ENCODE assay signal across 9 mouse cellular contexts in genomic region chr8:111185472-111185947, GRCm38 (mm10).
DNase-seq lines count a peak whose midpoint lies in the region; ATAC-seq and TF ChIP-seq lines count a peak whose summit lies in the region.
"Had no signal": no experiment of that assay in that cellular context is flagged by ENCODE, and none has a peak within 500 bp of the region (broad histone marks: within the 10 kb centered on the region; RNA-seq: fewer than 3 reads in every experiment).

No protein-coding gene starts in this region.

- peaks cover 8% of the 10 kb centered on the region; the same call in 1 of the 2 replicates for H3K4me1 ChIP-seq in kidney, adult 2 months (ENCODE audit: control insufficient read depth, insufficient read depth, low read length)
- no peaks in the 10 kb centered on the region for H3K4me1 ChIP-seq in kidney, embryonic 14.5 days (ENCODE audit: control insufficient read depth, insufficient read depth, low read length)

- no peak for TF ChIP-seq POLR2A in kidney, adult 2 months (IDR thresholded peaks at IDR 0.05; ENCODE audit: low read depth, low read length)

- H3K27ac ChIP-seq in kidney, adult 2 months (ENCODE audit: insufficient read depth, low read depth, low read length) = 0 out of 2 replicates have a peak overlapping the region, but pooled peaks have one; percentile 23
- no peak overlapping the region for H3K27ac ChIP-seq in kidney, embryonic 14.5 days (ENCODE audit: low read depth, low read length)

- no peaks in the 10 kb centered on the region for H3K27me3 ChIP-seq in kidney, adult 2 months (replicated peaks; ENCODE audit: control insufficient read depth, insufficient read depth, low read length)
- H3K27me3 ChIP-seq in kidney, embryonic 14.5 days (ENCODE audit: control insufficient read depth, insufficient read depth, low read length) = no peaks in the 10 kb centered on the region

- H3K9ac ChIP-seq in kidney, embryonic 14.5 days (ENCODE audit: low read depth, low read length) = no peak overlapping the region
- H3K9ac ChIP-seq: lung, embryonic 14.5 days had no signal

- DNase-seq in kidney, adult 2 months = peak; percentile 93
- peak; percentile 89 for DNase-seq in adrenal gland, postnatal 10 days
- DNase-seq in fibroblast of lung, adult 2 months (ENCODE audit: low read depth) = peak; percentile 53
- DNase-seq in layer of hippocampus, adult 11-12 months (ENCODE audit: low spot score) = peak; percentile 60
- DNase-seq in right cerebral cortex, postnatal 14 days = peak; percentile 24
- no peak for DNase-seq in yolk sac, embryonic 10.5 days (ENCODE audit: low spot score)
- DNase-seq in spleen, adult 18-20 months = no peak
- DNase-seq: lung, embryonic 14.5 days had no signal

- no peaks in the 10 kb centered on the region for H3K9me3 ChIP-seq in kidney, embryonic 14.5 days (ENCODE audit: control insufficient read depth, low read length)

- no peak for TF ChIP-seq CTCF in kidney, adult 2 months (conservative IDR thresholded peaks at IDR 0.05; ENCODE audit: insufficient read depth, insufficient read length, low read depth, low read length)

- no peak overlapping the region for H3K4me2 ChIP-seq in kidney, embryonic 14.5 days (replicated peaks; ENCODE audit: low read depth, low read length)
- H3K4me2 ChIP-seq: lung, embryonic 14.5 days had no signal

- peaks cover 12% of the 10 kb centered on the region for H3K36me3 ChIP-seq in kidney, adult 2 months (ENCODE audit: control insufficient read depth, insufficient read depth, low read length)
- H3K36me3 ChIP-seq in kidney, embryonic 14.5 days (ENCODE audit: control insufficient read depth, insufficient read depth, low read length) = peaks cover 55% of the 10 kb centered on the region

- 41% methylated on average over 4 of the region's 4 CpGs for WGBS in kidney, adult 2 months
- WGBS in kidney, embryonic 14.5 days = 91% methylated on average over 4 of the region's 4 CpGs

- no peak for ATAC-seq in kidney, embryonic 14.5 days (ENCODE audit: low FRiP score, low TSS enrichment)

- H3K4me3 ChIP-seq in kidney, adult 2 months (ENCODE audit: insufficient read depth, low read depth, low read length) = no peak overlapping the region
- no peak overlapping the region for H3K4me3 ChIP-seq in kidney, embryonic 14.5 days (ENCODE audit: low read length)

Comparison
In these comparisons a context has a peak if more than half of its experiments do, and no peak if none do; other contexts are left out.
1. DNase-seq: peak in kidney, adult 2 months (single experiment), adrenal gland, postnatal 10 days (single experiment), fibroblast of lung, adult 2 months (single experiment), layer of hippocampus, adult 11-12 months (single experiment) and right cerebral cortex, postnatal 14 days (single experiment); none in yolk sac, embryonic 10.5 days (single experiment) and spleen, adult 18-20 months (0 of 2).